Mouse (Mus musculus) thymus, adult 2 months (tissue): ENCODE measurements around the gene Pax2.

ENCODE experiments used
- CTCF ChIP-seq: fragments of 200-500 bp; IDR thresholded peaks from 2 replicates; pipeline ENCODE4 v1.5.1; 2012; ENCODE audit warnings: mild to moderate bottlenecking, control low read depth, low read length, moderate library complexity, borderline replicate concordance; ENCODE audit not compliant: control insufficient read depth, poor library complexity, insufficient read depth; ENCODE audit errors: extremely low read depth
- POLR2A ChIP-seq: fragments of 200-500 bp; IDR thresholded peaks from 2 replicates; pipeline ENCODE4 v1.6.1; 2012; ENCODE audit warnings: mild to moderate bottlenecking, low read length, control low read depth, moderate library complexity; ENCODE audit not compliant: control insufficient read depth, poor library complexity, insufficient read depth; ENCODE audit errors: extremely low read depth

DNA sequence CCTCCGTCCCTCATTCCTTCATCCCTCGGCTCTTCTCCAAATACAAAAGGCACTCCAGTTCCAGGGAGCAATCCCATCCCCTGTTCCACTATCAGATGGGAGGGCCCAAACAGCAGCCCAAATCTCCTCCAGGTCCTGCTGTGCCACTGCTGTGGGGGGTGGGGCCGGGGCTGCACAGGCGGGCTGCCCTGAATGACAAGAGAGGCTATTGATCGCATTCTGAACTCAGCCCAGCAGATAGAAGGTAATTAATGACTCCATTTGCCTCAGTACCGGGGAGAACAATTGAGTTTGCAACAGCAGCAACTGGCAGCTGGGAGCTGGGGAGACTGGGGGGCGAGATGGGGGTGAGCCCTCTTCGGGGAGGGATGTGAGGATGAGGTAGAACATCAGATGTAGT lies 52.9 kb downstream of the Pax2 start:
- no peak for TF ChIP-seq CTCF
- no peak for TF ChIP-seq POLR2A
